Mouse (Mus musculus): ENCODE results near the gene Cdk4. TPM values are rescaled to one million over a fixed set of nuclear protein-coding genes. Genes with fewer than 3 reads are reported as not detected.

Cdk4 gene
- polyA plus RNA-seq (2015; fragmentation: Nextera tagmentation; extraction: Ambion mirVana) = 293 and 317 TPM in 2 replicates

GRCm38 (mm10) chr10:127063239-127063872, at the start of gene Cdk4:
Gene Cdk4 (plus strand): TSS chr10:127063534.
- Histone ChIP-seq H3K9ac (ENCODE audit: low read depth, low read length) (peak within 1 kb of the TSS; percentile 80), H3K27ac (ENCODE audit: low read length) (peak within 1 kb of the TSS; percentile 77), H3K4me3 (ENCODE audit: low read depth, low read length) (peak within 1 kb of the TSS; percentile 78), H3K4me2 (ENCODE audit: low read depth, low read length) (peak within 1 kb of the TSS; percentile 92), H3K36me3 (ENCODE audit: control insufficient read depth, insufficient read depth) (peaks cover 25% of the 10 kb centered on the region), H3K4me1 (ENCODE audit: control insufficient read depth, low read depth, low read length) (peaks cover 28% of the 10 kb centered on the region), H3K9me3 (replicated peaks; ENCODE audit: control insufficient read depth, low read length) (no peaks in the 10 kb centered on the region), H3K27me3 (ENCODE audit: control insufficient read depth, insufficient read depth, low read depth, low read length) (peaks cover 43% of the 10 kb centered on the region)
- peak; percentile 89 for ATAC-seq (ENCODE audit: low read depth)
- 0% methylated on average over 43 of the region's 46 CpGs for WGBS (ENCODE audit: insufficient replicate concordance)

DNA sequence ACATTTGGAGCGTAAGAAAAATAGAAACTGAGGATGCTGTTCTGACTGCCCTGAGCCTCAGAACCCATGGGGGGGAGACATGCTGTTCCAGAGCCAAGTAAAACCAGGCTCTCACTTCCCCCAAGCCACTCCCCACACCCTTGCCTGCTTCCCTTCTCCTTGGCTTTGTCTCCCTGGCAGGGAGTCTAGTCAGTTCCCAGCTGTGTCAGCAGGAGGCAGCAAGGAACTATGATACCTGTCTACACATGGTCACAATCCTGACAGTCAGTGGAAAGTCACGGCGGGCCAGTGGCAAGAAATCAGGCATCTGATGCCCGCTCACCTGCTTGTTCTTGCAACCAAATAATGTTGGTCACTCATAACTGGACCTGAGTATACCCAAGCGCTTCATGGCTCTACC, 46.8 kb upstream of the Cdk4 start:
- Histone ChIP-seq H3K4me3 (ENCODE audit: low read depth, low read length) (no peak overlapping the region), H3K4me1 (ENCODE audit: control insufficient read depth, low read depth, low read length) (no peaks in the 10 kb centered on the region), H3K9me3 (replicated peaks; ENCODE audit: control insufficient read depth, low read length) (no peaks in the 10 kb centered on the region), H3K36me3 (ENCODE audit: control insufficient read depth, insufficient read depth) (no peaks in the 10 kb centered on the region), H3K4me2 (ENCODE audit: low read depth, low read length) (no peak overlapping the region), H3K27me3 (ENCODE audit: control insufficient read depth, insufficient read depth, low read depth, low read length) (no peaks in the 10 kb centered on the region), H3K27ac (ENCODE audit: low read length) (no peak overlapping the region), H3K9ac (ENCODE audit: low read depth, low read length) (no peak overlapping the region)
- 52% methylated on average over 5 of the region's 5 CpGs for WGBS (ENCODE audit: insufficient replicate concordance)
- ATAC-seq (ENCODE audit: low read depth) = no peak

- no peak overlapping the region for H3K4me2 ChIP-seq (ENCODE audit: low read depth, low read length)
- no peak overlapping the region for H3K27ac ChIP-seq (ENCODE audit: low read length)
- no peak overlapping the region for H3K9ac ChIP-seq (ENCODE audit: low read depth, low read length)
- 10% methylated on average over 2 of the region's 2 CpGs for WGBS (ENCODE audit: insufficient replicate concordance)
- H3K27me3 ChIP-seq (ENCODE audit: control insufficient read depth, insufficient read depth, low read depth, low read length) = no peaks in the 10 kb centered on the region
- H3K4me1 ChIP-seq (ENCODE audit: control insufficient read depth, low read depth, low read length) = no peaks in the 10 kb centered on the region
- H3K36me3 ChIP-seq (ENCODE audit: control insufficient read depth, insufficient read depth) = no peaks in the 10 kb centered on the region
- no peaks in the 10 kb centered on the region for H3K9me3 ChIP-seq (replicated peaks; ENCODE audit: control insufficient read depth, low read length)
- H3K4me3 ChIP-seq (ENCODE audit: low read depth, low read length) = no peak overlapping the region
- ATAC-seq (ENCODE audit: low read depth) = no peak
Observed at GRCm38 (mm10) chr10:127017071-127017470, 46.3 kb upstream of the Cdk4 start.

GRCm38 (mm10) chr10:127018422-127018821, 44.9 kb upstream of the Cdk4 start:
- no peaks in the 10 kb centered on the region for H3K36me3 ChIP-seq (ENCODE audit: control insufficient read depth, insufficient read depth)
- H3K4me1 ChIP-seq (ENCODE audit: control insufficient read depth, low read depth, low read length) = no peaks in the 10 kb centered on the region
- no peak overlapping the region for H3K4me3 ChIP-seq (ENCODE audit: low read depth, low read length)
- no peak overlapping the region for H3K9ac ChIP-seq (ENCODE audit: low read depth, low read length)
- no peak overlapping the region for H3K27ac ChIP-seq (ENCODE audit: low read length)
- H3K4me2 ChIP-seq (ENCODE audit: low read depth, low read length) = no peak overlapping the region
- H3K27me3 ChIP-seq (ENCODE audit: control insufficient read depth, insufficient read depth, low read depth, low read length) = no peaks in the 10 kb centered on the region
- WGBS (ENCODE audit: insufficient replicate concordance) = 73% methylated on average over 16 of the region's 16 CpGs
- no peaks in the 10 kb centered on the region for H3K9me3 ChIP-seq (replicated peaks; ENCODE audit: control insufficient read depth, low read length)
- no peak for ATAC-seq (ENCODE audit: low read depth)

GRCm38 (mm10) chr10:127030336-127031296, 32.7 kb upstream of the Cdk4 start, which contains the start of gene Tsfm:
Gene Tsfm (minus strand): TSS chr10:127030840.
- Histone ChIP-seq H3K9me3 (replicated peaks; ENCODE audit: control insufficient read depth, low read length) (no peaks in the 10 kb centered on the region), H3K36me3 (ENCODE audit: control insufficient read depth, insufficient read depth) (peaks cover 14% of the 10 kb centered on the region), H3K27ac (ENCODE audit: low read length) (peak within 1 kb of the TSS; percentile 46; the same call in 1 of the 2 replicates), H3K27me3 (ENCODE audit: control insufficient read depth, insufficient read depth, low read depth, low read length) (no peaks in the 10 kb centered on the region), H3K4me3 (ENCODE audit: low read depth, low read length) (peak within 1 kb of the TSS; percentile 89), H3K4me2 (ENCODE audit: low read depth, low read length) (peak within 1 kb of the TSS; percentile 97), H3K4me1 (ENCODE audit: control insufficient read depth, low read depth, low read length) (peaks cover 6% of the 10 kb centered on the region; the same call in 1 of the 2 replicates), H3K9ac (ENCODE audit: low read depth, low read length) (peak within 1 kb of the TSS; percentile 86)
- ATAC-seq (ENCODE audit: low read depth) = peak; percentile 89
- WGBS (ENCODE audit: insufficient replicate concordance) = 5% methylated on average over 56 of the region's 56 CpGs

DNA sequence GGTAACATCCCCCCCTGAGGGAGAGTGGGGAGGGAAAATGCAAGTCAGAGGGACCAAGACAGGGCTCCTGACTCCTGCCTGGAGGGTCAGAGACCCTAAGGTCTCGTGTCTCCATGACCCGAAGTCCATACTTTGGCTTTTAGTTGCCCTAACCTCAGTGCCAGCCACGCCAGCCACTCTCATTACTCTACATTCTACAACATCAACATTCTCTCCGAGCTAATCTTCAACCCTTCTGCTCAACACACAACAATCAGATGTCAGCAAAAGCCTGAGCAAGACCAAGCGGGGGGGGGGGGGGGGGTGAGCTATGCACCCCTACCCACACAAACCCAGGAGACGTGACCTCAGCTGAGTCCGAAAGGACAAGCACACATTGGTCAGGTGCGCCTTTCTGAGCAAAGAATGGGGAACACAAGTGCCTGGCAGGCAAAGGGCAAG, 30.0 kb upstream of the Cdk4 start:
- 57% methylated on average over 8 of the region's 8 CpGs for WGBS (ENCODE audit: insufficient replicate concordance)
- Histone ChIP-seq H3K4me3 (ENCODE audit: low read depth, low read length) (no peak overlapping the region), H3K4me2 (ENCODE audit: low read depth, low read length) (no peak overlapping the region), H3K36me3 (ENCODE audit: control insufficient read depth, insufficient read depth) (no peaks in the 10 kb centered on the region), H3K27me3 (ENCODE audit: control insufficient read depth, insufficient read depth, low read depth, low read length) (no peaks in the 10 kb centered on the region; the same call in 1 of the 2 replicates), H3K4me1 (ENCODE audit: control insufficient read depth, low read depth, low read length) (peaks cover 6% of the 10 kb centered on the region; the same call in 1 of the 2 replicates), H3K9ac (ENCODE audit: low read depth, low read length) (no peak overlapping the region), H3K9me3 (replicated peaks; ENCODE audit: control insufficient read depth, low read length) (no peaks in the 10 kb centered on the region), H3K27ac (ENCODE audit: low read length) (no peak overlapping the region)
- ATAC-seq (ENCODE audit: low read depth) = no peak

DNA sequence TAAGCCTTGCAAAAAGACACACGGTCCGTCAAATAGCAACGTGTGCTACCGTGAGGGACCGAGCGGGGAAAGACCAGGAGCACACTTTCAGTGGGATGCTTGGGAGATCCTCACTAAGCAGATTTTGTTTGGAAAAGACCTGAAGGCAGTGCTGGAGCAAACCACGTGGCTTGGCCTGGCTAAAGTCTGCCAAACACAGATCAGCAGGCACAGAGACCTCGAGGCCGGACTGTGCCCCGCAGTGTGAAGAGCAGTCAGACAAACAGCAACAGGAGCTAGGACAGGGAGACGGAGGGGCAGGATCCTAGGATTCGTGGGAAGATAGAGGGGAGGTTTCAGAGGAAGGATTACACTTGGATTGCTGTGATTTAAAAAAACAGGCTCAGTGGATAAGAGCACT, 27.1 kb upstream of the Cdk4 start:
- Histone ChIP-seq H3K4me2 (ENCODE audit: low read depth, low read length) (no peak overlapping the region), H3K9me3 (replicated peaks; ENCODE audit: control insufficient read depth, low read length) (no peaks in the 10 kb centered on the region), H3K27me3 (ENCODE audit: control insufficient read depth, insufficient read depth, low read depth, low read length) (peaks cover 25% of the 10 kb centered on the region), H3K4me1 (ENCODE audit: control insufficient read depth, low read depth, low read length) (peaks cover 5% of the 10 kb centered on the region), H3K9ac (ENCODE audit: low read depth, low read length) (no peak overlapping the region), H3K27ac (ENCODE audit: low read length) (no peak overlapping the region), H3K36me3 (ENCODE audit: control insufficient read depth, insufficient read depth) (no peaks in the 10 kb centered on the region), H3K4me3 (ENCODE audit: low read depth, low read length) (no peak overlapping the region)
- ATAC-seq (ENCODE audit: low read depth) = peak; percentile 48; the same call in 1 of the 2 replicates
- WGBS (ENCODE audit: insufficient replicate concordance) = 71% methylated on average over 12 of the region's 12 CpGs

GRCm38 (mm10) chr10:127037641-127038040, 25.7 kb upstream of the Cdk4 start:
- no peak for ATAC-seq (ENCODE audit: low read depth)

More at GRCm38 (mm10) chr10:127037641-127038040, 25.7 kb upstream of the Cdk4 start:
- no peaks in the 10 kb centered on the region for H3K9me3 ChIP-seq (replicated peaks; ENCODE audit: control insufficient read depth, low read length)
- peaks cover 28% of the 10 kb centered on the region for H3K27me3 ChIP-seq (ENCODE audit: control insufficient read depth, insufficient read depth, low read depth, low read length)
- H3K4me2 ChIP-seq (ENCODE audit: low read depth, low read length) = no peak overlapping the region
- H3K4me3 ChIP-seq (ENCODE audit: low read depth, low read length) = no peak overlapping the region
- no peak overlapping the region for H3K9ac ChIP-seq (ENCODE audit: low read depth, low read length)
- H3K27ac ChIP-seq (ENCODE audit: low read length) = no peak overlapping the region
- H3K36me3 ChIP-seq (ENCODE audit: control insufficient read depth, insufficient read depth) = no peaks in the 10 kb centered on the region
- 65% methylated on average over 12 of the region's 12 CpGs for WGBS (ENCODE audit: insufficient replicate concordance)
- H3K4me1 ChIP-seq (ENCODE audit: control insufficient read depth, low read depth, low read length) = peaks cover 13% of the 10 kb centered on the region
